Mouse (Mus musculus): ENCODE data around the gene Mast3. TPM values are rescaled to one million over a fixed set of nuclear protein-coding genes. Genes with fewer than 3 reads are reported as not detected.

The Mast3 gene
- total RNA-seq, 2 experiments from 2014 or later = 452 to 459 TPM

DNA sequence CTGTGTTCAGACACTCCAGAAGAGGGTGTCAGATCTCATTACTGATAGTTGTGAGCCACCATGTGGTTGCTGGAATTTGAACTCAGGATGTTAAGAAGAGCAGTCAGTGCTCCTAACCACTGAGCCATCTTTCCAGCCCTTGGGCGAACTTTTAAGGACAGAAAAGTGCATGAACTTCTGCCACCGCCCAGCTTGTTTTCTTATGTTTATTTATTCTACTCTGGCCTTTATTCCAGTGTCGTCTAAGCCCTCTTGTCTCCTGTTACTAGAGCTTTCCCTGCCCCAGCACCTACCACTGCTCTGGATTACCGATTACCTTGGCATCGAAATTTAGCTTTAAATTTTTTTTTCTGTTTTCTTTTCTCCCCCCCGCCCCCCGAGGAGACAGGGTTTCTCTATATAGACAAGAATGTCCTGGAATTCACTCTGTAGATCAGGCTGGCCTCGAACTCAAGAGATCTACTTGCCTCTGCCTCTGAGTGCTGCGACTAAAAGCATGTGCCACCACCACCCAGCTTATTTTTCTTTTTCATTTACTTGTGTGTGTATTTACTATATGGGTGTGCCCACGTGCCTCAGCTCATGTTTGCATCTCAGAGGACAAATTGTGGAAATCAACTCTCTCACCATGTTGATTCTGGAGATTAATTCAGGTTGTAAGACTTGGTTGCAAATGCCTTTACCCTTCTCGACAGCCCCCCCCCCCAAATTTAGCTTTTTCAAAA lies 1.9 kb downstream of the Mast3 start:
- no peak for DNase-seq

GRCm38 (mm10) chr8:70801830-70802229 lies 3.0 kb downstream of the Mast3 start:
- no peak for DNase-seq

DNA sequence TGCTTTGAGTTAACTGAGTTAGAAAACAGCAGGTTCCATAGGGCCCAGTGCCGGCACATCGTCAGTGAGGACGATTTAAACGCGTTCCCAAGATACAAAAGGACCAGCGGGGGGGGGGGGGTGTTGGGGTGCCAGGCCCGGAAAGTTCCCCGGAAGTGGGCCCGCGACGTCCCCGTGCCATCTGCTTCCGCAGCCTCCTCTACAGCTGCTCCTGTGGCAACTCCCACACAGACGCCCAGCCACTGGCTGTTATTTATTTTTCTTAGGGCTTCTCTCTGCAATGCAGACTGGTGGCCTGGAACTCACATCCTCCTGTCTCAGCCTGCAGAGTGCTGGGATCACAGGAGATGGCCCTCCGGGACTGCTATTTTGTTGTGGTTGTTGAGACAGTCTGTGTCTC lies 3.7 kb downstream of the Mast3 start:
- peak; percentile 81 to 84 for DNase-seq

DNA sequence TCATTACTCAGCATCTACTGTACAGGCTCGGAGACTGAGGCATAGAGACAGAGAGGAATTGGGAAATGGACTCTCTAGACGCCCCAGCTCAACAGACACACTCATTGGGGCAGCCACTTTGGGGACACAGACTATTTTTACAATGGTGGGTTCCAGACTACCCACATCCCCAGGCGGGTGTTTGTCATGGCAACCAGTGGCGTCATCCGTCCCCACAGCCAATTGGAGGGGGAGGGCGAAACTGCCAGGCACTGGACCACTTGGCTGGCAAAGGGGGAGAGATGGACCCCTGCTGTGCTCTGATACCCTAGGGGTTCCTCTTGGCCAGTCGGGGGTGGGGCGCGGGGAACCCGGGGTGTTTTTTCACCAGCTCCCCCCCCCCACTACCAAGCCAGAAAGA lies 4.2 kb downstream of the Mast3 start:
- DNase-seq = peak in 1 of 2 experiments; percentile 64

GRCm38 (mm10) chr8:70798281-70798680 lies 6.6 kb downstream of the Mast3 start:
- DNase-seq = peak in 1 of 2 experiments; percentile 77

DNA sequence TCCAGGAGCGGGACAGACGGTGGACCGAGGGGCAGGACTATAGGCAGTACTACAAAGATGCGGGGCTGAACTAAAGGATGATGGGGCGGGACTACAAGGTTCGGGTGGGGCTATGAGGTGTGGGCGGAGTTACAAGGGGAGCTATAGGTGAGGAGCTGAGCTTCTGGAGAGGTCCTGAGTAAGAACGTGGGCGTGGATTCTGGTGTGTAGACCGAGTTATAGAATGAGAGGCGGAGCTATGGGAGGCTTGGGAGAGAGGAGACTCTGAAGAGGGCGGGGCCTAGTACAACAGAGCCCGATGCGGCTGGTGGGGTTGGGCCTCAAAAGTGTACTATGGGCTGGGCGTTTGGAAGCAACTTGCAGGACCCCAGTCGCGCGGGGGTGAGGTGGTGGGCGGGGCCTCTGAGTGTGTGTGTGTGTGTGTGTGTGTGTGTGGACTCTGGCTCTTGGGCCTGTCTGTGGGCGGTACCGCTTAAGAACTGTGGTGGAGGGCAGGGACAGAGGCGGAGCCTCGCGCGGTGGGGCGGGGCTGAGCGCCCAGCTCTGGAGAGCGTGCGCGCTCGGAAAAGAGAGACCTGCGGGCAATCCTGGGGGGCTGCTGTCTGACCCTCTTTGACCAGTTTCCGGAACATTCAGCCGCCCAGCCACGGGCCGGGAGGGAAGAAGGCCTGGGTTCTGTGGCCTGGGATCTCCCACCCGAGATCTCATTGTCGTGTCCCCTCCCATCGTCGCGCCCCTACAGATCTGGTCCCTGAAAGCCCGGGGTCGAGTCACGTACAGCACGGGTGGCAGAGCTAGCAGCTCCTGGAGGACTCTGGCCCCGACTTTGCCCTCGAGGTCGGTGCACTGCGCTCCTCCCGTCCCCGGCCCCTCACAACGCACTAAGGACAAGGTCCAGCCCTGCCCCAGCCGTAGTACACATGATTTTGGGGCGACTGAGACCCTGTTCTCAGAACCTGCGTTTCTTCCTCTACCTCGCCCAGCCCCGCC lies 7.5 kb downstream of the Mast3 start:
- peak; percentile 88 to 92 for DNase-seq

DNA sequence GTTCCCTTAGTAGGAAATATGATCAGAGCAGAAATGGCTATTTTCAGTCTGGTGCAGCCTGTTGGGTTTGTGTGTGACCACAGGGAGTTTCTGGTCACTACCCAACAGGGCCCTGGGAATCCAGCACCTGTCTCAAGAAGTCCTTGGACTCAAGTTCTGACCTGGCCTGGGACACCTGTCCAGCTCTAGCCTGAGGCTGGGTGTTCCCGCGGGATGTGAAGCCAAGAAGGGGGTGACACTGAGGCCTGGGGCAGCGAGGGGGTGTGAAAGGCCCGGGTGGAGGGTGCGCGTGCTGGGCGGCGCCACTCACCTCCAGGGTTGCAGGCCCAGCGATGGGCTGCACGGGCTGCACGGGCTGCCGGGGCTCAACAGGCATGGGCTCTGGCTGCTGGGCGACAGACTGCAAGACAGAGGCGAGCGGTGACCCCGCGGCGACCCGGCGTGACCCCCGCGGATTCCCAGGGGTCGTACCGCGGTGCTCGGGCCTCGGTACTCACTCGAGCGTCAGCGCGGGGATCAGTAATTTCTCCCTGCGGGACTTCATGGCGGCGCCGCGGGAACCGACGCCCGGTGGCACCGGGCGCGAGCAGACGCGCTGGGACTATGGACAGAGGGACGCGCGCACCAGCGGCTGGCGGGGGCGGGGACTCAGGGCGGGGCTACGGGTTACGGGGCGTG lies 8.3 kb downstream of the Mast3 start:
- no peak for DNase-seq

DNA sequence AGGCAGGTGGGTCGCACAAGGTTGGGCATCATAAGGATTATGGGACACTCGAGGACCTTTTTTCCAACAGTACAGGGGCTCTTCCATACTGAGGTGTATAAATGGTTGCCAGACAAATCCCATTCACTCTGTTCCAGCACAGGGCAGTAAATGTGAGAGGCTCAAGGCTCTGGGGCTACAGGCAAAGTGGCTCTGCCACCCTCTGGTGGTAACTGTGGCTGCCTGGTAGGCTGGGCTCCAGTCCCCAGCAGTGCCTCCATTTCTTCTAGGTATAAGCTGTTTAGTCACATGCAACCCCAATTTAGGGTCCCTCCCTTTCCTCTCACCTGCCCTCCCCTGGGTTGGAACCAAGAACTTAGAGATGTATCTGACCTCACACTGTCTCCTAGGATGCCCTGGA lies 9.5 kb downstream of the Mast3 start:
- DNase-seq = no peak

GRCm38 (mm10) chr8:70794215-70794614 lies 10.6 kb downstream of the Mast3 start:
- no peak for DNase-seq

DNA sequence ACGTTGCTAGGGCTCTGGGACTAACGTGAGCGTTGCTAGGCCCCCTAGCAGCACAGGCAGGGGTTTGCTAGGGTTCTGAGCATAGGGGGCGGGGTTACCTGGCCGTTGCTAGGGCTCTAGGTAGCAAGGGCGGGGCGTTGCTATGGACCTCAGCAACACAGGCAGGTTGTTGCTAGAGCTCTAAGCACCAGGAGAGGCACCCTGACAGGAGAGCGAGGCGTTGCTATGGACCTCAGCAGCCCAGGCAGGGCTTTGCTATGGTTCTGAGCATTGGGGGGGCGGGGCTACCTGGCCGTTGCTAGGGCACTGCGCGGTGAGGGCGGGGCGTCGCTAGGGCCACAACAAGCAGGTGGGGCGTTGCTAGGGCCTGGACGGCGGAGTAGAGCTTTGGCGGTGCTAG lies 12.2 kb downstream of the Mast3 start:
- DNase-seq = no peak

GRCm38 (mm10) chr8:70791975-70792691 lies 12.7 kb downstream of the Mast3 start:
- peak; percentile 97 to 98 for DNase-seq

DNA sequence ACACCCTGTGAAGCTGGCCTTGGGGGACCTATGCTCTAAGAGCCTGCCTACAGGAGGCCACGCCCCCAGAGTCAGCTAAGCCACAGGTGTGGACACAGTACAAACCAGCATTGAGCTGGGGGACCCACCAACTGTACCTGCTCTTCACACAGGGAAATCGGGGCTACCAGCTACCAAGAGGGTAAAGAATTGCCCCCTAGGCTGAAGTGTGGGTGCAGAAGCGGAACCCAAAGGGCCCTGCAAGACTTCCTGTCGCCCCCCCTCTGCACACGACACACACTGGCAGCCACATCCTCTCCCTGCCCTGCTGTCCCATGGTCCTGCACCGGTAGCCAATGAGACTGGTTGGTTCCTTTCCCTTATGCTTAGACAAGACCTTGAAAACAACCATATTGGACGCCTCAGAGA lies 13.6 kb downstream of the Mast3 start:
- no peak for DNase-seq

GRCm38 (mm10) chr8:70790846-70791245 lies 14.0 kb downstream of the Mast3 start:
- no peak for DNase-seq

- no peak for DNase-seq
Observed at GRCm38 (mm10) chr8:70789046-70789445, 15.8 kb downstream of the Mast3 start.

DNA sequence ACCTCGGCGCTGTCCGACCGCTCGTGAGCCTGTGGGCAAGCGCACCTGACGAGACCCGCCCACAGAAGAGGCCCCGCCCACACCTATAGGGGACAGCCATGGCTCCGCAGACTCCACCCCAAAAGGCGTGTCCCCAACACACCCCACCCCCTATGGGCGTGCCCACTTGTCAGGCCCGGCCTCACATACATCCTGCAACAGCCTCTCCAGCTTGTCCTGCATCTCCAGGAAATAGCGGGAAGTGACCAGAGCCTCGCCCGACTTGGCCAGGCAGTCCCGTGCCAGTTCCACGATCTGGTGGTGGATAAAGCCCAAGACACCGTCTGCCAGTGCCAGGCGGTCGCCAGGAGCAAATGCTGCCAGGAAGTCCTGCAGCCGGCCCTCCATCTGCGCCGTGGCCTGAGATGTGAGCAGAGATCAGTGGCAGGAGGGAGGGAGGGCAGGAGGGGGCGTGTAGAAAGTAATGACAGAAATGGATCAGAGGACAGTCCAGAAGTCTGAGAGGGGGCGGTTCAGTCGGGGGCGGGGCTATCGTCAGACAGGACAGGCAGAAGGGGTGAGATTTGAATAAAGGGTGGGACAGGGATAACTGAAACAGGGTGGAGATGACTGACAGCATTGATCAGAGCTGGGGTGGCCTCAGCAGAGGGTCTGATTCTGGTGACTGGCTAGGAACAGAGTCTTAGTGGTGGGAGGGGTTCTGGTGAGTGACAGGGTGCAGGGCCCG lies 16.8 kb downstream of the Mast3 start:
- DNase-seq = no peak

GRCm38 (mm10) chr8:70787051-70787445 lies 17.8 kb downstream of the Mast3 start:
- DNase-seq = no peak

- no peak for DNase-seq
Observed at GRCm38 (mm10) chr8:70786291-70787050, 18.4 kb downstream of the Mast3 start.

DNA sequence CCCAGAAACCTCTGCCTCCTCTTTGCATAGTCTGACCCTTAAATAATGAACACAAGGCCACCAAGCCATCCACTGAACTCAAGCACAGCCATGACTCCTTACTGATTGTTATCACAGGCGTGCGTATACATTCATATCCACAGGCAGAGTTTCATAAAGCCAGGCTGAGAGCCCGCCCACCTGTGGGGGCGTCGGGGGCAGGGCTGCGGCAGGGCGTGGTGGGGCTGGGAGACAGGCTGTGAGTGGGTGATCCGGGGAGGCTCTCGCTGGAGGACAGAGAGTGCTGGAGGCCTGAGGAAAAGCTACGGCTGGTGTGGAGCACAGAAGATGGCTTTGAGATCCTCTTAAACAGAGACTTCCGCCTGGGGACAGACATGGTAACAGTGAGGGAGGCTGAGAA lies 24.8 kb downstream of the Mast3 start:
- no peak for DNase-seq

- peak; percentile 98 for DNase-seq
Observed at GRCm38 (mm10) chr8:70776496-70777444, 28.1 kb downstream of the Mast3 start, which contains the start of gene Pik3r2. Gene Pik3r2, minus strand, starts transcription at chr8:70776713.
